Mouse (Mus musculus): ENCODE measurements around the gene Mrps36.

DNA sequence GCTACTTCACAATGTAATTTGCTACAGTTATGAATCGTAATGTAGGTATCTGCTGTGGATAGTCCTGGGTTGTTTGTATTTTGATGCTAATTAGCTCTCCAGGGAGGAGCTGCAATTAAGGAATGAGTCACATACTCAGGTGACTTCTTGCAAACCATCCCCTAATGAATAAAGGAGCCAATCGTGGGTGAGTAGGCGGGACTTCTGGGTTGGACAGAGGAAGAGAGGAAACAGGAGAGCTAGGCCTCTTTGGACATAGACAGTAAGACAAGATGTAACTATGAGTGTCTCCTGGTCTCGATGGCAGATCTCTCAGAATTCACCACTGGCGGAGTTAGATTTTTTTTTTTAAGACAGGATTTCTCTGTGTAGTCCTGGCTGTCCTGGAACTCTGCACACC, 22.8 kb downstream of the Mrps36 start:
- no peak for TF ChIP-seq CTCF (IDR thresholded peaks at IDR 0.05; ENCODE audit: insufficient read depth, low read length)
- TF ChIP-seq POLR2A (IDR thresholded peaks at IDR 0.05; ENCODE audit: borderline replicate concordance, extremely low read depth, low read depth, low read length), result no peak
